24 mouse cellular contexts compared by ENCODE assay signal in genomic region chr10:118249006-118249595, GRCm38 (mm10). TPM values are rescaled to one million over a fixed set of nuclear protein-coding genes. Genes with fewer than 3 reads are reported as not detected.
DNase-seq lines count a peak whose midpoint lies in the region; ATAC-seq and TF ChIP-seq lines count a peak whose summit lies in the region.
"Not testable (repeated sequence)": the region's sequence is repeated elsewhere in the genome, so short reads cannot be mapped to it uniquely, and the experiment has no call there.
"Had no signal": no experiment of that assay in that cellular context is flagged by ENCODE, and none has a peak within 500 bp of the region (broad histone marks: within the 10 kb centered on the region; RNA-seq: fewer than 3 reads in every experiment).

No protein-coding gene starts in this region.

- H3K9ac ChIP-seq in forebrain, embryonic 11.5 days (ENCODE audit: low read length); hindbrain, embryonic 14.5 days; midbrain, postnatal 0 days (replicated peaks; ENCODE audit: low read length, poor library complexity, severe bottlenecking): not testable (repeated sequence)

- TF ChIP-seq CTCF in layer of hippocampus, adult 2 months (conservative IDR thresholded peaks at IDR 0.05); left cerebral cortex, adult 2 months (IDR thresholded peaks at IDR 0.05); midbrain, postnatal 0 days (IDR thresholded peaks at IDR 0.05): not testable (repeated sequence)

- DNase-seq in Muller cell, postnatal 12 days (ENCODE audit: inconsistent ontology term) = peak; percentile 48
- DNase-seq in brain, adult 2 months (ENCODE audit: low read depth, low spot score) = peak; percentile 43
- peak; percentile 36 for DNase-seq in forebrain, embryonic 11.5 days (ENCODE audit: low spot score)
- peak; percentile 23 for DNase-seq in hindbrain, embryonic 14.5 days (ENCODE audit: low spot score)
- DNase-seq in layer of hippocampus, adult 2 months (ENCODE audit: low spot score in 2 of 2) = peak; percentile 10 to 42
- DNase-seq in left cerebral cortex, adult 2 months (ENCODE audit: extremely low spot score in 1 of 2, low spot score in 2 of 2) = peak; percentile 12 to 21
- peak; percentile 15 for DNase-seq in midbrain, postnatal 0 days (ENCODE audit: low spot score)
- peak; percentile 3 to 54 for DNase-seq in spleen, postnatal 4 days (ENCODE audit: low spot score in 2 of 2)

- WGBS in forebrain, embryonic 11.5 days = 91% methylated on average over 11 of the region's 11 CpGs
- 69% methylated on average over 11 of the region's 11 CpGs for WGBS in hindbrain, embryonic 14.5 days
- 76% methylated on average over 11 of the region's 11 CpGs for WGBS in midbrain, postnatal 0 days

- H3K4me1 ChIP-seq in forebrain, embryonic 11.5 days (replicated peaks; ENCODE audit: control insufficient read depth, insufficient read depth, low read length); hindbrain, embryonic 14.5 days (replicated peaks; ENCODE audit: control insufficient read depth, insufficient read depth, low read length); midbrain, postnatal 0 days (ENCODE audit: insufficient read depth, low read length): not testable (repeated sequence)

- H3K9me3 ChIP-seq in forebrain, embryonic 11.5 days (ENCODE audit: control insufficient read depth, low read length); hindbrain, embryonic 14.5 days (ENCODE audit: control insufficient read depth, low read length); midbrain, postnatal 0 days (ENCODE audit: low read length): not testable (repeated sequence)

- intact Hi-C loops in left cerebral cortex, adult 2 months (cut with DNase I) = not testable (repeated sequence)

- not testable (repeated sequence) for H3K4me3 ChIP-seq in forebrain, embryonic 11.5 days (ENCODE audit: low read depth, low read length); hindbrain, embryonic 14.5 days (replicated peaks; ENCODE audit: low read length); layer of hippocampus, adult 2 months; left cerebral cortex, adult 2 months; midbrain, postnatal 0 days (ENCODE audit: low read depth, low read length)

- ATAC-seq in forebrain, embryonic 11.5 days (replicated peaks; ENCODE audit: low FRiP score); hindbrain, embryonic 14.5 days (ENCODE audit: low FRiP score); midbrain, postnatal 0 days (ENCODE audit: low FRiP score): not testable (repeated sequence)

- H3K4me2 ChIP-seq in forebrain, embryonic 11.5 days (ENCODE audit: low read depth, low read length, severe bottlenecking); hindbrain, embryonic 14.5 days (replicated peaks); midbrain, postnatal 0 days (ENCODE audit: low read depth, low read length, poor library complexity, severe bottlenecking): not testable (repeated sequence)

- H3K27me3 ChIP-seq in forebrain, embryonic 11.5 days (ENCODE audit: control insufficient read depth, insufficient read depth, low read length); hindbrain, embryonic 14.5 days (ENCODE audit: control insufficient read depth, insufficient read depth, low read length); midbrain, postnatal 0 days (ENCODE audit: insufficient read depth, low read length): not testable (repeated sequence)

- not testable (repeated sequence) for H3K27ac ChIP-seq in forebrain, embryonic 11.5 days (ENCODE audit: low read depth, low read length); hindbrain, embryonic 14.5 days; layer of hippocampus, adult 2 months; left cerebral cortex, adult 2 months; midbrain, postnatal 0 days (ENCODE audit: low read depth, low read length)

- H3K36me3 ChIP-seq in forebrain, embryonic 11.5 days (ENCODE audit: control insufficient read depth, insufficient read depth, low read length); hindbrain, embryonic 14.5 days (replicated peaks; ENCODE audit: control insufficient read depth, insufficient read depth); midbrain, postnatal 0 days (ENCODE audit: insufficient read depth, low read length): not testable (repeated sequence)

RNA-seq across cellular contexts. Expression of gene Gm32717, which starts 8.5 kb away (rescaled TPM):
- not detected in 2 replicates for polyA plus RNA-seq in forebrain, embryonic 11.5 days (2014; fragmentation: Nextera tagmentation; extraction: Ambion mirVana)
- 0.23 and 0.43 TPM in 2 replicates for polyA plus RNA-seq in hindbrain, embryonic 14.5 days (2014; fragmentation: Nextera tagmentation; extraction: Ambion mirVana)
- total RNA-seq in layer of hippocampus, adult 2 months (2021) = under 1 TPM; 0.69 to 0.92 TPM
- total RNA-seq in left cerebral cortex, adult 2 months (2021) = under 1 TPM; 0.56 to 0.97 TPM
- total RNA-seq in midbrain, postnatal 0 days (2014; rRNA removed) = 0.11 and 0.24 TPM in 2 replicates
- 0.20 TPM in 1 of 2 replicates, not detected in the other for polyA plus RNA-seq in midbrain, postnatal 0 days (2015; fragmentation: Nextera tagmentation; extraction: Ambion mirVana)
- polyA plus RNA-seq: heart, embryonic 15.5 days; inflammation-experienced regulatory T-cells, adult 6 months; kidney, embryonic 14.5 days; large intestine, adult 2 months; liver, embryonic 15.5 days; lung, postnatal 0 days; stomach, postnatal 0 days had no signal

RNA-seq across cellular contexts. Expression of gene Gm32802, which starts 9.4 kb away (rescaled TPM):
- not detected in 2 replicates for polyA plus RNA-seq in forebrain, embryonic 11.5 days (2014; fragmentation: Nextera tagmentation; extraction: Ambion mirVana)
- 0.23 and 0.43 TPM in 2 replicates for polyA plus RNA-seq in hindbrain, embryonic 14.5 days (2014; fragmentation: Nextera tagmentation; extraction: Ambion mirVana)
- total RNA-seq in layer of hippocampus, adult 2 months (2021) = under 1 TPM; 0.69 to 0.92 TPM
- under 1 TPM; 0.56 to 0.97 TPM for total RNA-seq in left cerebral cortex, adult 2 months (2021)
- total RNA-seq in midbrain, postnatal 0 days (2014; rRNA removed) = 0.11 and 0.24 TPM in 2 replicates
- polyA plus RNA-seq in midbrain, postnatal 0 days (2015; fragmentation: Nextera tagmentation; extraction: Ambion mirVana) = 0.20 TPM in 1 of 2 replicates, not detected in the other
- polyA plus RNA-seq: heart, embryonic 15.5 days; inflammation-experienced regulatory T-cells, adult 6 months; kidney, embryonic 14.5 days; large intestine, adult 2 months; liver, embryonic 15.5 days; lung, postnatal 0 days; stomach, postnatal 0 days had no signal

RNA-seq across cellular contexts. Expression of gene Il22, which starts 44.4 kb away (rescaled TPM):
- 0.24 TPM in 1 of 2 replicates, not detected in the other for polyA plus RNA-seq in forebrain, embryonic 11.5 days (2014; fragmentation: Nextera tagmentation; extraction: Ambion mirVana)
- not detected in 2 replicates for polyA plus RNA-seq in hindbrain, embryonic 14.5 days (2014; fragmentation: Nextera tagmentation; extraction: Ambion mirVana)
- total RNA-seq in layer of hippocampus, adult 2 months (2021) = not detected
- total RNA-seq in left cerebral cortex, adult 2 months (2021) = not detected
- not detected in 2 replicates for total RNA-seq in midbrain, postnatal 0 days (2014; rRNA removed)
- polyA plus RNA-seq in midbrain, postnatal 0 days (2015; fragmentation: Nextera tagmentation; extraction: Ambion mirVana) = 0.71 and 0.72 TPM in 2 replicates
- total RNA-seq: adrenal gland, adult 8-10 months; gastrocnemius, adult 18-20 months; heart, adult 18-20 months; hematopoietic stem cell, adult 5-6 weeks; megakaryocyte progenitor cell, adult 5-6 weeks had no signal
- polyA plus RNA-seq: C2C12; forebrain, embryonic 15.5 days; heart, embryonic 15.5 days; kidney, embryonic 14.5 days; limb, embryonic 13.5 days; liver, embryonic 15.5 days; lung, postnatal 0 days; midbrain, embryonic 13.5 days; stomach, postnatal 0 days had no signal

RNA-seq across cellular contexts. Expression of gene Iltifb, which starts 45.7 kb away (rescaled TPM):
- polyA plus RNA-seq in forebrain, embryonic 11.5 days (2014; fragmentation: Nextera tagmentation; extraction: Ambion mirVana) = not detected in 2 replicates
- polyA plus RNA-seq in hindbrain, embryonic 14.5 days (2014; fragmentation: Nextera tagmentation; extraction: Ambion mirVana) = not detected in 2 replicates
- total RNA-seq in layer of hippocampus, adult 2 months (2021) = not detected
- not detected for total RNA-seq in left cerebral cortex, adult 2 months (2021)
- total RNA-seq in midbrain, postnatal 0 days (2014; rRNA removed) = 1.4 and 1.7 TPM in 2 replicates
- polyA plus RNA-seq in midbrain, postnatal 0 days (2015; fragmentation: Nextera tagmentation; extraction: Ambion mirVana) = 2.1 and 2.9 TPM in 2 replicates
- total RNA-seq: adrenal gland, adult 8-10 months; gastrocnemius, adult 18-20 months; heart, adult 18-20 months; hematopoietic stem cell, adult 5-6 weeks; megakaryocyte progenitor cell, adult 5-6 weeks had no signal
- polyA plus RNA-seq: C2C12; forebrain, embryonic 15.5 days; heart, embryonic 15.5 days; inflammation-experienced regulatory T-cells, adult 6 months; kidney, embryonic 14.5 days; large intestine, adult 2 months; limb, embryonic 13.5 days; liver, embryonic 15.5 days; lung, postnatal 0 days; midbrain, embryonic 13.5 days; stomach, postnatal 0 days had no signal
